Mouse (Mus musculus) neural tube, embryonic 12.5 days (tissue): ENCODE data around the gene Stag2. TPM values are rescaled to one million over a fixed set of nuclear protein-coding genes. Genes with fewer than 3 reads are reported as not detected.

Experiments used
- ATAC-seq: fragments of 200-750 bp; cut with Nextera tagmentation; 2 replicates; pipeline ENCODE4 v1.8.0; 2017; ENCODE audit warnings: low read depth, mild to moderate bottlenecking, moderate TSS enrichment, moderate library complexity; ENCODE audit not compliant: low FRiP score
- H3K27ac ChIP-seq: fragments of 300-500 bp; sonication (generic); 2 replicates; pipeline ENCODE4 v1.5.1; 2016
- H3K27me3 ChIP-seq: fragments of 300-500 bp; sonication (generic); replicated peaks from 2 replicates; pipeline ENCODE4 v1.6.1; 2016; ENCODE audit warnings: mild to moderate bottlenecking
- H3K36me3 ChIP-seq: fragments of 300-500 bp; sonication (generic); 2 replicates; pipeline ENCODE4 v1.6.1; 2016; ENCODE audit warnings: mild to moderate bottlenecking
- H3K4me1 ChIP-seq: fragments of 300-500 bp; sonication (generic); 2 replicates; pipeline ENCODE4 v1.6.1; 2016
- H3K4me2 ChIP-seq: fragments of 300-500 bp; sonication (generic); replicated peaks from 2 replicates; pipeline ENCODE4 v1.6.1; 2016; ENCODE audit warnings: mild to moderate bottlenecking
- H3K4me3 ChIP-seq: fragments of 300-500 bp; sonication (generic); 2 replicates; pipeline ENCODE4 v1.5.1; 2016
- H3K9ac ChIP-seq: fragments of 300-500 bp; sonication (generic); 2 replicates; pipeline ENCODE4 v1.6.1; 2016; ENCODE audit warnings: mild to moderate bottlenecking
- H3K9me3 ChIP-seq: fragments of 300-500 bp; sonication (generic); 2 replicates; pipeline ENCODE4 v1.6.1; 2016; ENCODE audit warnings: mild to moderate bottlenecking
- WGBS: fragments of 180-500 bp; shearing (Covaris S2); methylation state at CpG from one replicate; pipeline ENCODE4 v1.1.7; 2016; 5-methylcytosine and 5-hydroxymethylcytosine counted together
- polyA plus RNA-seq: library from polyadenylated mRNA; unstranded; fragments of >200 nt; fragmentation: Nextera tagmentation; extraction: Ambion mirVana; gene quantifications from 2 replicates; pipeline ENCODE4 v1.2.1, GENCODE M21; 2016

The Stag2 gene
- polyA plus RNA-seq, result 36.9 and 37.5 TPM in 2 replicates

DNA sequence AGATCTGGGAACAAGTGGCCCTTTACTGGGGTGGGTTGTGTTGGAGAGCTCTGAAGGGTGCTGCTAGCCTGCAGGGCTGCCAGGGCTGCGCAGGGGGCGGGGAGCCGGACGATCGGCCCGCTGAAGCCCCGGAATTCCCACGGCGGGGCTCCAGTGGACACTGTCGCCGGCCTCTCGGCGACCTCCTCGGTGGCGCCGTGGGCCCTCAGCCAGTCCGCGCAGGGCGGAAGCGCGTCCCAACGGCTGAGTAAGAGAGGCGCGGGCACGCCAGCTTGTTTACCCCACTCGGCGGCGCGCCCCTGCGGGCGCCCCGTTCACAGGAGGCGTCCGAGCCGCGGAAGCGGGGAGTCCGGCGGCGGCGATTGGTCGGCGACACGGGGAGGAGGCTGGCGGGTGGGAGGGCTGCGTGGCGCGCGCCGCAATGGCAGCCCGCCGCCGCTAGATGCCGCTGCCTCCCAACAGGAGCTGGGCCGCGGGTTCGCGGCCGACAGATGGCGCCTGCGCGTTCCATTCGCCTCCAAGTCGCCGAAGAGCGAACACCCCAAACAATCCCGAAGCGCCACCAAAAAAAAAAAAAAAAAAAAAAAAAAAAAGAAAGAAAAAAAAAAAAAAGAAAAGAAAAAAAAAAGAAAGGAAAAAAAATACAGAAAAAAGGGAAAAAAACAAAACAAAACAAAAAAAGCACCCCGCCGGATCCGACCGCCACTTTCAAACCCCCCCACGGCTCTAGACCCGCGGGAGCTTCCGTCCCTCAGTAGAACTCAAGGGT lies at the start of gene Stag2:
Gene Stag2, plus strand, starts transcription at position 530 of the 769 bp plus-strand sequence.
- peak; percentile 69 for ATAC-seq

DNA sequence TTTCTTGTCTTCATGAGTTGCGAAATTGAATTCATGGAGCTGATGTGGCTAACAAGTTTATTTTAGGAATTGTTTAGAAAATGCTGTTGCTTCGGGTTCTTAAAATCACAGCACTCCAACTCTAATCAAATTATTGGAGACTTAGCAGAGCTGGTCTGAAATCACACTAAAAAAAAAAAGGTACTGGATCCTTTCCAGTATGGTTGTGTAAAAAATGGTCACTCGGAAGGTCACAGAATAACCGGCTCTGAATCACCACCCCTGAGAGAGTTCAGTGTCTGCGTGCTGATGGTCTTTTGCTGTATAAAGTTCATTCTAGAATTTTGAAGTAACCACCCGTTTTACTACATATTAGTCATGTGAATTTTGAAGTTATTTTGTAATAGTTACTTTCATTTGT lies 42.0 kb upstream of the Stag2 start:
- H3K9me3 ChIP-seq, result no peaks in the 10 kb centered on the region
- H3K27me3 ChIP-seq, result no peaks in the 10 kb centered on the region
- no peak overlapping the region for H3K4me2 ChIP-seq
- H3K4me3 ChIP-seq, result no peak overlapping the region
- 93% methylated on average over 6 of the region's 6 CpGs for WGBS
- peaks cover 15% of the 10 kb centered on the region; the same call in 1 of the 2 replicates for H3K36me3 ChIP-seq
- H3K9ac ChIP-seq, result no peak overlapping the region
- no peaks in the 10 kb centered on the region for H3K4me1 ChIP-seq
- H3K27ac ChIP-seq, result no peak overlapping the region
- no peak for ATAC-seq

More for the DNA sequence above, at the start of gene Stag2:
- H3K4me2 ChIP-seq, result peak within 1 kb of the TSS; percentile 57
- no peaks in the 10 kb centered on the region for H3K9me3 ChIP-seq
- no peaks in the 10 kb centered on the region for H3K4me1 ChIP-seq
- H3K9ac ChIP-seq, result peak within 1 kb of the TSS; percentile 86
- no peaks in the 10 kb centered on the region for H3K36me3 ChIP-seq
- H3K27me3 ChIP-seq, result no peaks in the 10 kb centered on the region
- H3K4me3 ChIP-seq, result peak within 1 kb of the TSS; percentile 54
- 14% methylated on average over 64 of the region's 76 CpGs for WGBS
- peak within 1 kb of the TSS; percentile 96 for H3K27ac ChIP-seq

DNA sequence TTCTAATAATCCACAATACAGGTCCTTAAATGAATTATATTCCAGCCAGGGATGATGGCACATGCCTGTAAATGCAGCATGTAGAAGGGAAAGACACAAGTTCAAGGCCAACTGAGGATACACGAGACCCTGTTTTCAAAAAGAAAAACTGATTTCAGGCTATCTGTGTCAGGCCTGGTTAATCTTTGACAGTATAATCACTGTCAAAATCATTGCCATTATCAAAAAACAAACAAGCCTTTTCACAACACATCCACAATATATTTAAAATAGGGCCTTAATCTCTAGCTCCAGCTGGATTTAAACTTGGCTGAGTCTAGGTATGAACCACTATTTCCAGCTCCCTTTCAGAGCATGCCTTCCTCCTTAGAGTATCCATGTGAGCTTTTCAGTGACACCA lies 38.5 kb upstream of the Stag2 start:
- Histone ChIP-seq H3K9me3 (no peaks in the 10 kb centered on the region), H3K27me3 (no peaks in the 10 kb centered on the region), H3K36me3 (peaks cover 10% of the 10 kb centered on the region; the same call in 1 of the 2 replicates), H3K4me3 (no peak overlapping the region), H3K4me1 (no peaks in the 10 kb centered on the region), H3K4me2 (no peak overlapping the region), H3K9ac (no peak overlapping the region), H3K27ac (no peak overlapping the region)
- WGBS, result 95% methylated on average over 1 of the region's 1 CpGs
- no peak for ATAC-seq

DNA sequence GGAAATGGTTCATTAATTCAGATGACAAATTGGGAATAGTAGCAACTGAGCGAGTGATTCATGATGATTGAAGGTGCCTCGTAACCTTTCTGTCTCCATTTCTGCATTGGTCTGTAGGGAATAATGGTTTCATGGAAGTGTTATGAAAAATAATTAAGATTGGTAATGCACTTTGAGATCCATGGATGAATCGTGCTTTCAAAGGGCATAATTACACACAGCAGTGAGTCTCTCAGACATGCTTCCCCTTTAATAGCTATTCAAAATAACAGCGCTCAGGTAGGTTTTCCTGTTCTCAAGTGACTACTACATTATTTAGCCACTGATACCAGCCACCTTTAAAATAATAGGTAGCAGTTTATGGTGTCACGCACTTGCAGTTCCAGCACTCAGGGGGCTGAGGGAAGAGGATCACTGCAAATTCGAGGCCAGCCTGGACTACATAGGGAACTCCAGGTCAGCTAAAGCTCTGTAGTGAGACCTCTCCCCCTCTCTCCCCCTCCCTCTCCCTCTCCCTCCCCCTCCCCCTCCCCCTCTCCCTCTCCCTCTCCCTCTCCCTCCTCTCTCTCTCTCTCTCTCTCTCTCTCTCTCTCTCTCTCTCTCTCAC lies 29.6 kb upstream of the Stag2 start:
- H3K27me3 ChIP-seq, result no peaks in the 10 kb centered on the region
- ATAC-seq, result no peak

DNA sequence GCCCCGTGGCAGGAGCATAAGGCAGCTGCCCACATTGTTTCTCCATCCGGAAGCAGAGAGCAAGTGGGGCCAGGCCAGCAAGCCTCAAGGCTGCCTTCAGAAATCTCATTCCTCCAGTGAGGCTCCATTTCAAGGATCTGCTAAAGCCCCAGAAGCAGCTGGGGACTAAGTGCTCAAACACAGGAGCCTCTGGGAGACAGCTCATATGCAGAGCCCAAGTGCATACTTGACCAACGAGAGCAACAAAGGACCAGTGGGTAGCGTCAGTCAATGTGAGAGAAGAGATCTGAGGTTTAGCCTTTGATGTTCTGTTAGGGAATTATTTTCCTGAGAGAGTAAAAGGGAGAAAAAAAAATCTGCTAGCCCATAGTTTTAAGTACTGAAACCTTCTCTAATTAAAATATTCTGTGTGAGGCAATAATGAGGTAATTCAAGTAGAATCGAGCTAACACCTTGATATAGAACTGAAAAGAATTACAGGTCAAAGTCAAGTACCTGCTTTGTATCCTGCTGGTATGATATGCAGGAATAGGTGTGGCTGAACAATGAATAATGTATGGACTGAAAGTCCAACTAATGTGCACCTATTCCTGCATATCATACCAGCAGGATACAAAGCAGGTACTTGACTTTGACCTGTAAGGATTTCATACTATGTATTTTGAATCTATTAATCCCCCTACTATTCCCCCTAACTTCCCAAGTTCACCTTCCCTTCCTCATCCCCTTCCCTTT lies 24.0 kb upstream of the Stag2 start:
- no peaks in the 10 kb centered on the region for H3K36me3 ChIP-seq
- H3K9me3 ChIP-seq, result 0 out of 2 replicates have a peak, but pooled peaks cover 5% of the 10 kb centered on the region
- no peak overlapping the region for H3K4me3 ChIP-seq
- ATAC-seq, result no peak
- no peak overlapping the region for H3K4me2 ChIP-seq
- no peak overlapping the region for H3K27ac ChIP-seq
- WGBS, result 76% methylated on average over 5 of the region's 5 CpGs
- no peaks in the 10 kb centered on the region for H3K4me1 ChIP-seq
- H3K9ac ChIP-seq, result no peak overlapping the region
- no peaks in the 10 kb centered on the region for H3K27me3 ChIP-seq

More for the DNA sequence above, 29.6 kb upstream of the Stag2 start:
- 71% methylated on average over 6 of the region's 6 CpGs for WGBS
- H3K36me3 ChIP-seq, result no peaks in the 10 kb centered on the region
- no peaks in the 10 kb centered on the region for H3K4me1 ChIP-seq
- H3K27ac ChIP-seq, result no peak overlapping the region
- H3K9ac ChIP-seq, result no peak overlapping the region
- no peaks in the 10 kb centered on the region for H3K9me3 ChIP-seq
- no peak overlapping the region for H3K4me2 ChIP-seq
- H3K4me3 ChIP-seq, result no peak overlapping the region

DNA sequence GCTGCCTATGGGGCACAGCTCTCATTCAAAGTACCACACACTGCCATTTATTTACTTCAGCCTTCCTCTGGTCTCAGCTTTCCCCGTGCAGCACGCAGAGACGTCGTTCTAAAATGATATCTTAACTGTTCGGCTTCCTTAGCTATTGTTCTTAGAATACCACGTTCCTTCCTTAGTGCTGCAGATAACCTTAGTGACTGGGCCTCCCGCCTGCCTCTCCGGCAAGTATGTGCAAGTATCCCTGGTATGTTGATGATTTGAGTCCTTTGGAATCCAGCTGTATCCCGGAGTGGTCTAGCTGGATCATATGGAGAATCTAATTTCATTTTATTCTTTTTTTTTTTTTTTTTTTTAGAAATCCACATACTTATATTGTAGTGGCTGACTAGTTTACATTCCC lies 9.2 kb upstream of the Stag2 start:
- Histone ChIP-seq H3K9me3 (no peaks in the 10 kb centered on the region), H3K27ac (no peak overlapping the region), H3K27me3 (no peaks in the 10 kb centered on the region), H3K4me1 (no peaks in the 10 kb centered on the region), H3K4me2 (no peak overlapping the region), H3K36me3 (no peaks in the 10 kb centered on the region), H3K4me3 (no peak overlapping the region), H3K9ac (no peak overlapping the region)
- ATAC-seq, result no peak
- 68% methylated on average over 9 of the region's 9 CpGs for WGBS

DNA sequence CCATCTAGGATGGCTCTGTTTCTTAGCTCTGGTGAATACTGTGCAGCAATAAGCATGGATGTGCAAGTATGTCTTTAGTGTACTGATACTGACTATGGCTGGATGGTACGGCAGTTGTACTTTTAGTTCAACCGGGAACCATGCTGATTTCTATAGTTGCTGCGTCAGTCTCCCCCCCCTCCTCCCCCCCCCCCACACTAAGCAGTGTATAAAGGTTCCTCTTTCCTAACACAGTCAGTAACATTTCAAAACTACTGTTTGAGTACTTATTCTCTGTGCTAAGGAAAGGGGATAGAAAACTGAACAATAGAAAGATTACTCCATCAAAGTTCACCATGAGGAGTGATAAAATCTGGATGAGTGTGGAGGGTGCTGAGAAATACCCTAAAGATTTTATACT lies 6.5 kb upstream of the Stag2 start:
- ATAC-seq, result no peak
- WGBS, result 76% methylated on average over 3 of the region's 3 CpGs
- no peaks in the 10 kb centered on the region for H3K4me1 ChIP-seq
- no peaks in the 10 kb centered on the region for H3K27me3 ChIP-seq
- no peak overlapping the region for H3K9ac ChIP-seq
- H3K4me2 ChIP-seq, result no peak overlapping the region
- H3K4me3 ChIP-seq, result no peak overlapping the region
- no peaks in the 10 kb centered on the region for H3K9me3 ChIP-seq
- H3K36me3 ChIP-seq, result no peaks in the 10 kb centered on the region
- H3K27ac ChIP-seq, result no peak overlapping the region

DNA sequence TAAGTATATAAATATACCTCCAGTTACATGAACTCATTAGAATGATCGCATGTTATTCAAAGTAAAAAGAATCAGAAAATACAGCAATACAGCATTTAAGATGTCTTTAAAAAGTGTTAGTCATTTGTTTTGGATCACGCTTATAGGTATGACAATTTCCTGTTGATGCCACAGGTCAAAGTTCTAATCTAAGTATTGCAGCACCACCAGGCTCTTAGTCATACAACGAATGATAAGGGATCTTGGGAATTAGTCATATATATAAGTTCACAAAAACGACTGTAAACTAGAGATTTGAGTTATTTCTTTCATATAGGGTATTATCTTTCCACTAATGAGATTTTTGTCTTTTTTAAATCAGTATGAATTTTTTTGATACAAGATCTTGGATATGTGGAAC lies 5.1 kb upstream of the Stag2 start:
- WGBS, result 86% methylated on average over 4 of the region's 4 CpGs
- H3K36me3 ChIP-seq, result no peaks in the 10 kb centered on the region
- H3K4me3 ChIP-seq, result no peak overlapping the region
- H3K9ac ChIP-seq, result no peak overlapping the region
- no peaks in the 10 kb centered on the region for H3K27me3 ChIP-seq
- H3K4me2 ChIP-seq, result no peak overlapping the region
- no peak overlapping the region for H3K27ac ChIP-seq
- H3K4me1 ChIP-seq, result no peaks in the 10 kb centered on the region
- no peaks in the 10 kb centered on the region for H3K9me3 ChIP-seq
- ATAC-seq, result no peak

DNA sequence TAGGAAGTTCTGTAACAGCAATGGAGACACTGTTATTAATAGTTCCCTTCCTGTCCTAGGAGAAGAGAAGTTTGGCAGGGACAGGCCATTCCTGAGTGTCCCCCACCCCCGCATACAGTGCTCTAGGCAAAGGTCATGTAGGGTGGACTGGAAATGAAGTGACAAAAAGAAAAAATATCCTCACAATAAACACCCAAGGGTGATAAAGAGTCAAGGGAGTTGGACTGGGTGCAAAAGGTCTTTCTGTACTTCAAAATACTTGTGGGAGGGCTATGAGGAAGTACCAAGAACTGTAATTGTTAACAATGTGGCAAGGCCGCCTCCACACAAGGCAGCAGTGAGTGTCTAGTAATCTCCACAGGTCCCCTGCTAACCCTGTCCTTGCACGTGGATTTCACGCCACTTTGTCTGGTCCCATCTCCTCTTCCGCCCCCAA lies 1.1 kb upstream of the Stag2 start:
- Histone ChIP-seq H3K4me2 (peak overlapping the region; percentile 54; the same call in 1 of the 2 replicates), H3K36me3 (no peaks in the 10 kb centered on the region), H3K4me1 (no peaks in the 10 kb centered on the region), H3K9me3 (no peaks in the 10 kb centered on the region), H3K27ac (no peak overlapping the region), H3K27me3 (no peaks in the 10 kb centered on the region), H3K9ac (no peak overlapping the region), H3K4me3 (no peak overlapping the region)
- WGBS, result 52% methylated on average over 5 of the region's 5 CpGs
- ATAC-seq, result no peak

DNA sequence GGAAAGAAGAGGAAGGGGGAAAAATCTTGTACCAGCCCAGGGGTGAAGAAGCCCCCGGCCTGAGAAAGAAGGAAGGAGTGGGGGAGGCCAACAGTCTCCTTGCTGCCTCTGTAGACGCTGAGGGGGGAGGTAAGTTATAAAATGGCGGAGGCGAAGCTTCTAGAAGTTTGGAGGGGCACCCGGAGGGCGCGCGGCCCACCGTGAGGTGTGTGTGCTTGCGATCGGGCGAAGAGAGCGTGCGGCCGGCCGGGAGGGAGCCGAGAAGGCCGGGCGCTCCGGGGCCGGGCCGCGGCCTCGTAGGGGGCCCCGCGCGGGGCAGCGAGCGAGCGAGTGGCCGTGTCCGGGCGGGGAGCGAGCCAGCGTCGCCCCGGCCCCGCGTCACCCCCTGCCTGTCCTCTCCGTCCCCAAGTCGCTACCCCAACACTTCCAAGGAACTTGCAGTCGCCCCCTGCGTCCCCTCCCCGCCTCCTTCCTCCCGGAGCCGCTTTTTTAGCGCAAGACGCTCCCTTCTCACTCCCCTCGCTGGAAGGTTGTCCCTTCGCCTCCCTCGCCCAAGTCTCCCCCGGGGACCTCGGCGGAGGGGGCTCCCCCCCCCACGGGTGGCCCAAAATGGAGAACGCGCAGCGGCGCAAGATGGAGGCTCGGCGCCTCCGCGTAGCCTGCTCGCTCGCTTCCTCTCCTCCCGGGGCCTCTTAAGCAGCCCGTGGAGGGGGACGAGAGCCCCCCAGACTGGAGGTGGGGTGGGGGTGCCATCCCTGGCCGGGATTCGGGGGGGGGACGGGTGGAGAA lies 634 bp downstream of the Stag2 start:
- H3K4me1 ChIP-seq, result no peaks in the 10 kb centered on the region
- H3K27ac ChIP-seq, result peak overlapping the region; percentile 96
- ATAC-seq, result peak; percentile 59
- peak overlapping the region; percentile 57 for H3K4me2 ChIP-seq
- no peaks in the 10 kb centered on the region for H3K36me3 ChIP-seq
- no peaks in the 10 kb centered on the region for H3K27me3 ChIP-seq
- H3K9ac ChIP-seq, result peak overlapping the region; percentile 86
- peak overlapping the region; percentile 54 for H3K4me3 ChIP-seq
- 18% methylated on average over 58 of the region's 71 CpGs for WGBS
- H3K9me3 ChIP-seq, result no peaks in the 10 kb centered on the region

DNA sequence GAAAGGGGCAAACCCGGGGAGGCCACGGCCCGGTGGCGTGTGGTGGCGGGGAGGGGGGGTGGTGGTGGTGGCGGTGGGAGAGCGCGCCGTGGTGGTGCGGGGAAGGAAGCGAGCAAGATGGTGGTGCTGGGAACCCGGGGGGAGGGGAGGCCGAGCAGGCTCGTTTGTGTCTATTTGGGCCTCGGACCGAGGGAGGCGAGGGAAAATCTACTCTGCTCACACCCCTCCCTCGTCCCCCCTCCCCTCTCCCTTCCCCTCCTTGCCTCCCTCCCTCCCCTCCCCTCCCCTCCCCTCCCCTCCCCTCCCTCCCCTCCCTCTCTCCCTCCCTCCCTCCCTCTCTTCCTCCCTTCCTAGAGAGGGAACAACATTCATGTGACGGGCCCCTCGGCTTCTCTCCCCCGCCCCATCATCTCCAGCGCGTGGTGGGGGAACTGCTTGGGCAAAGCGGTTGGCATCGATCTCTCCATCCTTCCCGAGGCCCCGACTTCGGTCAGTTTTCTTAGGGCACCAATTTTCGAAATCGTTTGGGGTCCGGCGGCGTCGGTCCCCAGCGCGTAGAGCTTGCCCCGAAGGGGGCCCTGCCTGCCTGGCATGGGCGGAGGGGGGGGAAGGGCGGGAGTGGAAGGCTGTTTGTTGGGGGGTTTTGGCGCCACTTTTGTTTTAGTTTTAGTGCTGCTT lies 1.4 kb downstream of the Stag2 start:
- Histone ChIP-seq H3K27me3 (no peaks in the 10 kb centered on the region), H3K4me3 (peak overlapping the region; percentile 54), H3K9me3 (no peaks in the 10 kb centered on the region), H3K9ac (peak overlapping the region; percentile 86), H3K4me1 (no peaks in the 10 kb centered on the region), H3K36me3 (no peaks in the 10 kb centered on the region), H3K4me2 (peak overlapping the region; percentile 57), H3K27ac (peak overlapping the region; percentile 96)
- WGBS, result 28% methylated on average over 17 of the region's 40 CpGs
- peak; percentile 87 for ATAC-seq
